Mouse (Mus musculus): ENCODE measurements around the gene Ablim1.

Gene Ablim1

DNA sequence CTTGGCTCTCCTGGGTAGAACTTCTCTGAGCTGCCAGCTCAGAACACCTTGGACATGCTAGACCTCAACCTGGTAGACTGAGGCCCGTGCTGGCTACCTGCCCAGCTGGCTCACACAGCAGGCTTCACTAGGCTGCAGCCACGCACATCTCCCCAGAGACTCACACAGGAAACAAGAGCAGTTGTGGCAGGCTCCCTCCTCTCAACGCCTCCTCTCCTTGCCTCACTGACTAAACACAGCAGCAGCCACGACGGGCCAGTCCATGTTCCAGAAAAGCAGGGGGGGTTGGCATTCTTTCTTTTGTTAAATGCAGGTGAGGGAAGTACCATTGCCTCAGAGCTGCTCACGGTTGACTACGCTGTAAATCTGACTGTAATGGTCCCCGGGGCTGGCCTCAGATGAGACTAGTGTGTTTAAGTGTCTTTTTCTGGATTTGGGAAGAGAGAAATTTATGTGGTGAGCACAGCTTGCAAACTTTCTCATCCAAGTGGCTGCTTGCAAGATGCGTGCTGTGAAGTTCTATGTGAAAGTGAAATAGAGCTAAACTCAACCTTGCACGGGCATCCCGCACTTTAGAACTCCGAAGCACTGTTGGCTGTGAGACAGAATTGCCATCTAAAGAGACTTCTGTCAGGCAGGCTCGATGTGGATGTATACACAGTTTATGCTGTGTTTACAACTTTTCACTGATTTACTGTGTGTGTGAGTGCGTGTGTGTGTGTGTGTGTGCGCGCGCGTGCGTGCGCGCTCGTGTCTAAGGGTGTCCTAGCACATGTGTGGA lies 195.7 kb downstream of the Ablim1 start:
- peak; percentile 85 to 88 for DNase-seq

DNA sequence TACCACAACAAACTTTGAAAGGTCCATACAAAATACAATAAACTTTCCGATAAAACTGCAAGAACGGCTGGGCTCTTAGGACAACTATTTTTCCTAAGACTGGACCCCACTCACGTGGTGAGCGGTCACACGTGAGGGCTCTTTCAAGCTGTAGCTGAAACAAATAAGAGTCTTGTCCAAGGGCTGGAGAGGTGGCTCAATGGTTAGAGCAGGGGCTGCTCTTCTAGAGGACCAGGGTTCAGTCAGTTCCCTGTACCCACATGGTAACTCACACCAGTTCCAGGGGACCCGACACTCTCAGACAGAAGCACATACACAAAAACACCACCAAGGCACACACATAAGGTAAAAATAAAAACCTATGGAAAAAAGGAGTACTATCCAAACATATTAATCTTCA lies 197.0 kb downstream of the Ablim1 start:
- no peak for DNase-seq

DNA sequence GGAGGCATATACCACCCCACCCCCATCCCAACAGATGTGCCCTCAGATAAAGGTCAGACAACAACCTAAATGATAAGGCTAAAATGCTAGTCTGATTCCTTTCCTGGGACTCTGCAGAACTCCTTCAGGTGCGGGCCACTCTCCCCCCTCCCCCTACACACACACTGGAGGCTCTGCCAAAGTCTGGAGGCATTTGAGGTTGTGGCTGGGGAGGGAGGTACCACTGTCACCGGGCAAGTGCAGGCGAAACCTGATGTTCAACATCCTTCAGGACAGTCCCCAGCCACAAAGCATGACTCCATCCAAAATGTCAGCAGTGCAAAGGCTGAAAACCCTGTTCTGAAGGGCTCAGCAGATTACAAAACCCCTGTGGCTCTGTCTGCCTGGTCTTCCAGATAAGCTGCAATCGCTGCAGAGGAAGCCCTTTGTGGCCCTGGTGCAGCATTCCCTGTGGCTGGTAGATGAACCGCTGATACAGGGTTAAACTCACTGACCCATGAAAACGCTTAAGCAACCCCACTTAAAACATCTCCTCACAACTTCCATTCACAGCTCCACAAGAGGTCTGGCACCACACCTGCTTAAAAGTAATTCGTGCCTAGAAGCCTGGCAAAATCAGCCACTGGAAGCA lies 197.7 kb downstream of the Ablim1 start:
- DNase-seq = peak; percentile 66 to 76

DNA sequence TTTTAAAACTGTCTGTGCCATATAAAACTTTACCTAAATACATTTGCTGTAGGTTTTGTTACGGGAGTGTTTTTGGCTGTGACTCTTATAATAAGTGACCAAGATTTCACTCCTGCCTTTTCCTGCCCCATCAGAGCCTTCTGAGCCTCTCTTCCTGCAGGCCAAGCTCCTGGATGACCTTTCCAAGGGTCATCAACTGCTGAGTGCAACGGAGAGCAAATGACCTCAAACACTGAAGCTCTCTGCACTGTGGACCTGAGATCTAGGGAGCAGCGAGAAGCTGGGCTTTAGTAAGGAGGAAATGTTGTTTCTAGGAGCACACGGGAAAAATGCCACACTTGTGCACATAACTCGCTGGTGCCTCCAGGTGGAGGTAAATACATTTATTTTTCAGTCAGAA lies 199.0 kb downstream of the Ablim1 start:
- no peak for DNase-seq

DNA sequence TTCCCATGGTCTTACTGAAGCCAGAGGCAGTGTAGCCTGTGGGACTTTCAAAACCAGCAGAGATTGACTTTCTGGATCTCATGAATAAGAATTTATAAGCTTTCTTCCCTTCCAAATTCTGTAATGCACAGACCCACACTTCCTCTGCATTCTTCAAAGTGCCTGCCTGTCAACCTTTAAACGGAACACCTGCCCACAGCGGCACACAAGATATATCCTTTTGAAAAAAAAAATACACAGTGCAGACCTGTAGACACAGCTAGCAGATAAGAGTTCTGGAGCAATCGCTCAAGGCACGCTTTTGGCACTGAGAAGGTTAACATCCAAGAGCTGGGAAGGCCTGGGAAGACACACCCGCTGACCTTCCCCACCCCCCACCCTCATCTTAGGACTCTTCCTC lies 199.8 kb downstream of the Ablim1 start:
- no peak for DNase-seq

DNA sequence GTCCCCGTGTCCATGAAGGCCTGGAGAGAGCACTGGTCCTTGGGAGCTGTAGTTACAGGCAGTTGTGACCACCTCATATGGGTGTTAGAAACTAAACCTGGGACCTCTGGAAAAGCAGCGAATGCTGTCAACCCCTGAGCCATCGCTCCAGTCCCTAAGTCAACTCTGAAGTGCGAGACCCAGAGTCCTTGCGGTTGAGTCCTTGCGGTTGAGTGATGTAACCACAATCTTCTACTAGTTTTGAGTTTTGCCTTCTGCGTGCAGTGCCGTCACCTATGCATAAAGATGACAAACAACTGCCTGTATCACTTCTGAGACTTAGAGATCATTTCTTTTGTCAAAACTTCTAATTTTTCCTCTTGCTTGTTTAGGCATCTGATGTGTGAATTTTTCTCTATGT lies 200.7 kb downstream of the Ablim1 start:
- no peak for DNase-seq

DNA sequence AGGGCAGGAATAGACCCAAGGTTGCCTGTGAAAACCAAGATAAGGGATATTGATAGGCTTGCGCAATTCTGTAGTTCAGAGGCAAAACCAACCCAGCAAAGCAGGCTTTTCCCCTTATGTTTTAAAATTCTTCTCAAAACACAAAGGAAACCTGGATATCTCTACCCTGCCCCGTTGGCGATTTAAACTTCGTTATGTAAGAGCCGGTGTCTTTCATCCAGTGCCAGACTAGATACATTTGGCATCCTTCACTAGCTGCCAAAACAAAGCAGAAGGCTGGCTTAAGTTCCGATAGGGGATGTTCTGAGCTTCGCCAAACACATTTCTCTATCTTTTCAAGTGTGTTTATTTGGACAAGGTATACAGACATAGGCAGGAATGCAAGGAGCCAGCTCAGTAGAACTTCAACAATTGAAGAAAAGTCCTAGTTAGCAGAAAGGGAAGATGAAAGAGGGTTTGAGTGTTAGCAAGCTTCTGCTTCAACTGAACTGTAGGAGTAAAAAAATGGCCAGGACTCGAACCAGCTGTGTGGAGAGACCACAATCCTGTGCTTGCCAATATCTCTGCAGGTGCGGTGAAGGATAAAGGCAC lies 201.8 kb downstream of the Ablim1 start:
- DNase-seq = peak in 1 of 2 experiments; percentile 40

DNA sequence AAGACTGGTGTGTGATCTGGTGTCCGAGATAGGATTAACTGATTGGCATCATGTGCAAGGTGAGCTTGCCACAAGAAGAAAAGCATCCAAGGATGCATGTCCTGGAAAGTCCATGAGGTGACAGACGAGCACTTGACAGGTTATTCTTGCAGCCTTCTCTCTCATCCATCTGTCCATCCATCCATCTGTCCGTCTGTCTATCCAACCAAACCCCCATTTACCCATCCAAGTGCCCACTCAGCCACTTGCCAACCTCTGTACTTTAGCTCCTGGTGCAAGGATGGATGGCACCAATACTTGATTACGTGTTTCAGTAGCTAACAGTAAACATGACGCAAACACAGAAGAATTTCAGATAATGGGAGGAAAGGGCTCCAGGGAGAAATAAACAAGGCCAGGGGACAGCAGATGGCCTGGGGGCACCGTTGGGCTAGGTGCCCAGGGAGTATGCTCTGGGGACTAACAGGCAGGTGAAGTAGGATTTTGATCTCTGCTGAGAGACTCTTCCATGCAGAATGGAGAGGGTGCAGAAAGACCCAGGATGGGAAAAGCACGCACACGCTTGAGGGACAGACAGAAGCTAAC lies 202.4 kb downstream of the Ablim1 start:
- DNase-seq = no peak

DNA sequence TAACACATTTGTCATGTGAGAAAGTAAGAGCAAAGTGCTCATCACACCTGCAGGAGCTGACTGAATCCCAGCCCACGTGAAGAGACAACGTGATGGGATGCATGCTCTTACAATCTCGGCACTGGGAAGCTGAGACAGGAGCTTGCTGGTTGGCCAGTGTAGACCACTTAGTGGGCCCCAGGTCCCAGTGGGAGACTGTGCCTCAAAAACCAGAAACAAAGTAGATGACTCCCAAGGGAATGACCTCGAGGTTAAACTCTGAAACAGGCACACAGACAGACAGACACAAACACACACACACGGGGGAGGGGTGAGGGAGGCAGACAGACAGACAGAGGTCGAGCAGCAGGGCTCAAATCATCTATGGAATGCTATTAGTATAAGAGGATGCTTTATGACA lies 203.4 kb downstream of the Ablim1 start:
- DNase-seq = no peak

DNA sequence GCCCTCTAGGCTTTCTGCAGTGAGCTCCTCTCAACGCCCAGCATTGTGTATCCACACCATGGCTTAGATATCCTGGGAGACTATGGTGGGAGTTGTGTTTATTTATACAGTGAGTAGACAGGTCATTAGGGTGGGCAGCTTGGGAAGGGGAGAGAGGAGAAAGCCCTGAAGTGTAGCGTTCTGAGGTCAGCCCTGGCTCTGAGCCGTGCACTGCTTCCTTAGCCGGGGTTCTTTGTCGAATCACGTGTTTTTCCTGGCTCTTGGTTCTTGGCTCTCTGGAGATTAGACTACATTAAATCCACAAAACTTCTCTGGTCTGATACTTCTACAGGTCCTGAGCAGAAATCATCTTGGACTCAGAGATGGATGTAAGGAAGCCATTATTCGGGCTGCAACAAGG lies 205.1 kb downstream of the Ablim1 start:
- peak in 1 of 2 experiments; percentile 45 for DNase-seq

DNA sequence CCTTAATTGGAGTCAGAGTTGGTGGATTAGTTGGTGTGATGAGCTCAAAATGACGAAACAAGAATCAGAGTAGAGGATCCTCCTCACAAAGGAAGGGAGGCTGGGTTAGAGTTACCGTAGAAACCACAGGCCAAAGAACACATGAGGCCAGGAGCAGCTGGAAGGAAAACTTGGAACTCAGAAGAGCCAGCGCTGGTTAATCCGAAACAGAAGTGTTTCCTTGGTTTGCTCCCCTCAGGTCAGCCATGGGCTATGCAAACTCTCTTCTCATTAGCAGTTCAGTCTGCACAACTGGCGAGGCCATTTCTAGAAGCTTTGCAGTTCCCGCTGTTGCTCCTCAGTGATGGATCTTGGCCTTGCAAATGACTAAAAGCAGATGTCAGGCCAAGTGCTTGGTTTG lies 208.2 kb downstream of the Ablim1 start:
- no peak for DNase-seq

DNA sequence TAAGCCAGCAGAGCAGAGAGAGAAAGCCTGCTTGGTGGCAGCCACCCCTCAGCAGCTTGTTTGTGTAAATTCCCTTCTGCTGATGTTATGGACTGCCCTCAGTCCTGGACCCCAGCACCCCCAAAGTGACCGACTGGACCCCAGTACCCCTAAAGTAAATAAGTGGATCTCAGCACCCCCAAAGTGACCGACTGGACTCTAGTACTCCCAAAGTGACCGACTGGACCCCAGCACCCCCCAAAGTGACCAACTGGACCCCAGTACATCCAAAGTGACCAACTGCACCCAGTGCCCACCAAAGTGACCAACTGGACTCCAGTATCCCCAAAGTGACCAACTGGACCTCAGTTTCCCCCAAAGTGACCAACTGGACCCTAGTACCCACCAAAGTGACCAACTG lies 208.7 kb downstream of the Ablim1 start:
- DNase-seq = no peak

DNA sequence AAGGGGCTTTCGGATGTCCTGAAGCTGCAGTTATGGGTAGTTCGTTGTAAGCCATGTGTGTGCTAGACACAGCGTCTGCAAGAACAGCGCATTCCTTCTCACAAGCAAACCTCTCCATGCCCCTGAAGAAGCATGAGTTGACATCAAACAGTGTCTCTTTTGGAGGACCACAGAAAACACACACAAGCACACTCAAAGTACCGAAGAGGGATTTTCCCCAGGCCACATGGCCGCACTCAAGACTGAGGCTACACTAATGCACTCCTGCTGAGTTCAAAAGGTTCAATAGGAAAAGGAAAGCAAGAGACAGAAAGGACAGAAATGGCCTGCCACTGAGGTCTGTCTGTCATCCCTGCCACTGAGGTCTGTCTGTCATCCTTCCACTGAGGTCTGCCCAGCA lies 209.6 kb downstream of the Ablim1 start:
- peak; percentile 48 for DNase-seq

DNA sequence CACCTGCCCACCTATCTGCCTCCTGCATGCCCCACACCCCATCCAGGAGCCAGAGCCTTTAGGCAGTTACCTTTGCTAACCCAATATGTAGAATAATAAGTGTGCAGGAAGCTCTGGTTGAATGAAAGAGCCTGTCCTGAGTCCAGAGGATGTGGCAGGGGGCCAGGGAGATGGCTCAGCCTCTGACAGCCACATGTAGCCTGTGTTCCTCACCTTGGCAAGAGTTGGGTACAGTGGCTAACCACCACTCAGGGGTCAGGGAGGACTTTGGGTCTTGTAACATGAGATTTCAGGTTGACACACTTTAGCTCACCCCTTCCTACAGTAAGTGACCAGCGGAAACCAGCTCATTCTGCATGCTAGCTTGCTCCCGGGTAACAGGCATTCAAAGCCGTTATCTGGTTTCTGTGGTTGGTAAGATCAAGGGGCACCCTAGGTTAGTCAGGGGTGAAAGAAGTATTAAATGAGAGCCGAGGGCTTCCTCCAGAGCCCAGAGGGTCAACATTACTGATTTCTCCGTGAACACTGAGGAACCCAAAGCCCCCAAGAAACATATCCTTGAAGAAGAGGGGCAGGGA lies 210.5 kb downstream of the Ablim1 start:
- DNase-seq = no peak

DNA sequence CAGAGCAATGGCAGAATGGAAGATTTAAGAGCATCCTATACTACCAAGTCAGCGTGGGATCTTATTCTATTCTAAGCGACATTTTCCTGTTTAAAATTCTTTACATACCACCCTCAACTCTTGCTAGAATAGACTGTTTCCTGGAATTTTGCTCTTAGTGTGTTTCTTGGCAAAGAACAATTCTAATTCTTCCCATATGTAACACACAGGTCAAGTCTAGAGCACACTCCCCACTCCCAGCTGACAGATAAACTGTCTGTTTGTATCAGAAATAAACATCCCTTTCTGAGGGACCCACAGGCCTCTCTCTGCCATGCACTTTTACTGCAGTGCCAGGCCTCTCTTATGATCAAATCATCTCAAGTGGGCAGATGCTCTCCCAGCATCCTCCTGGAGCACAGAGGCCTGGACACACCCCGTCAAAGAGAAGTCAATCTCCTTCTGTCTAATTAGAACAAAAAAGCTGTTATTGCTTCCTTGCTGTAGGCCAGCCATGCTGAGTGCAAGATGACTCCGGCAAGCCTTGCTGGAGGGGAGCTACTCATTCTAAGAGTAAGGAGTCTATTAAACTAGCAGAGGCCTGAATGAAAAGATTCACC lies 211.3 kb downstream of the Ablim1 start:
- DNase-seq = peak in 1 of 2 experiments; percentile 44

DNA sequence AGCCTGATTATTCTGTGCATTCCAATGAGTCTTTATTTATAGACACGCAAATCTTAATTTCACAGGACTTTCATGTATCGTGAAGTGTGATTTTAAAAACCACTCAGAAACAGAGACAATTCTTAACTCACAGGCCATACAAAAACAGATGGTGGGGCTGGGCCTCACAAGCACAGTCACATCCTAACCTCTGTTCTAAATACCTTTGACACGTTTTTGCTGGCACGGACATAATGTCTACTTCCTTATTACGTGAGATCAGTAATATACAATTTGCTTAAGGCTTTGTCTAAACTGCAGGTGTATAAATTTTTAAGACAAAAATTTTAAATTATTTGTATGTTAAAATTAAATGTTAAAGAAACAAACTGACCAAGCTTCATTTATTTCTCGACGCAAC lies 212.7 kb downstream of the Ablim1 start:
- no peak for DNase-seq

DNA sequence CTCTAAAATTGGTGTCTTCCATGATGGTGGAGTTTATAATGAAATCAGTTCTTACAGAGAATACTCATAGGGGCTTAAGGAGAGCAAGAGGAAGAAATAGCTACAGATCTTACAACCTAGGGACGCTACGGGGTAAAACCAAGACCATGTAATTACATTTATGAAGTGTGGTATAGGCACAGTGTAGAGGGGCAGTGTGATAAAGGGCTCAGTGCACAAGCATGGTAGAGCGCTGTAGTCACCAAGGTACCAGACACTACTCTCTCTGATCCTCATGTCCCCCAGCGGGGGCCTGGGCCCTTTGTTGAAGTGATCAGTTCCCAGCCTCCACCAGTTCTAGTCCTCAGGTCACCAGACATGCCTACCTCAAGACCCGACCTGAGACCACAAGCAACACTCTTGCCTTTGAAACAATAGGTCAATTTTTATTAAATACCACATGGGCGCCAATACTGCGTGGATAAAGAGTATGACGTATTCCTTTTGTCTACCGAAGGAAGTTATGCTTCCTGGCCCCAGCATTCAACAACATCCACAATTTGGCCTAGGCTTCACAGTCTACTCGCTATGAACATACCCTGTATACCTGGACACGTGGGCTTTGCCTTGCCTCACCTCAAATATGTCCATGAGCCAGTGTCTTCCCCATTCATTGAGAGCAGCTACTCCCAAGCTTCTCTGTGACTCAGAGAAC lies 213.8 kb downstream of the Ablim1 start:
- DNase-seq = no peak

DNA sequence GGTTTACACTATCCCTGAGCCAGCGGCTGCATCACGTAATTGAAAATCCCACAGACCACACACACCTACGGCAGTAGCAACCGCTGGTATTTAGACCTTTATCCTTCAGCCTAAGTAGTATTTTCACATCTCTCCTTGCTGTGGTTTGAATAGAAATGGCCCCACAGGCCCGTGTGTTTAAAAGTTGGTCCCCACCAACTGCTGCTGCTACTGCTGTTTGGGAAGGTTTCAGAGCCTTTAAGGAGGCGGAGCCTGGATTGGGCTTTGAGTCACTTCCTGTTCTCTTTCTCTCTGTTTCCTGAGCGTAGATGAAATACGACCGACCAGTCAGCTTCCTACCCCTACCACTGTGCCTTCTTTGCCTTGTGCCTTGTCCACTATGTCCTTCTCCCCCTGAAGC lies 214.7 kb downstream of the Ablim1 start:
- DNase-seq = peak in 1 of 2 experiments; percentile 40

DNA sequence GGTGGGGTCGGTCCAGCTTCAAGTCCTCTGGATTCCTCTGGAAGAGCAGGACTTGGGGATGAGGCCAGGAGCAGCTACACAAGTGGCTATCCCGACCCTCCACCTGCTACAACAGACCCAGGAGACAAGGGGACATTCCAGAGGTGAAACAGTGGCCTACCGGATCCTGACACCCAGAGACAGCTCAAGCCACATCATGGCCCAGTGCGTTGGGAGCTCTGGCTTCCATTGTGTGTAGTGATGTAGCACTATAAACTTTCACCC lies 215.7 kb downstream of the Ablim1 start:
- no peak for DNase-seq

DNA sequence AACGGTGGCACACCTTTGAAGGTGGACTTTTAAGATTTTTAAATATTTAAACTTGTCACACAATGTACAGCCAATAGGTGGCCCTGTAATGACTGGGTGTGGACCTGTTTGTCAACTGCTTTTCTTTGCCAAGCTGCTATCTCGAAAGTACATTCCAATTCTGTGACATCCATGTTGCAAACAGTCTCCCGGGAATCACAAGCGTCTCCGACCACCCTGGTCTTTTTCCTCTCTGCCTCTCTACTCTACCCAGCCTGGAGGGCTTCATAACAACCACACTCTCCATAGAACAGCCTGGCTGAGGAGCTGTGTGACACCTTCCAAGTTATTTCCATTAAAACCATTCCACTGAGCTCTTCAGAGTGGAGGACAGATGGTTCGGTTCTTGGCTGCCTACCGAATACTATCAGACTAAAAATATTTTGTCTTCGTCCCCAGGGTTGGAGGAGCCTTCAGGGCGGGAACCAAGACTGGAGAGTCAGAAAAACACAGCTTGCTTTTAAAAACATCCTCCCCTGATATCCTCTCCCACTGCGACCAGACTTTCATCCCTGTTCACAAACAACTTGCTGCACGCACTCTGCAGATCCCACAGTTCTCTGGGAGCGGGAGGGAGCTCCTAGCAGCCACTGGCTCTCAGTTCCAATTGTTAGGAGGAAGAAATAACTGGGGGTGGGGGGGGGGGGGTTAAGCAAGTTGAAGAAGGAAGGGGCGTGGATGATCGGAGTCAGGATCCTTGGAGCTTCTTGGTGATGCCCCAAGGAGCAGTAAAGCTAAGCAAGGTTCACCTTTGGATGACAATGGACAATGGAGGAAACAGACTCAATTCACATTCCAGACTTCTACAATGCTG lies 216.3 kb downstream of the Ablim1 start:
- peak; percentile 64 to 81 for DNase-seq

DNA sequence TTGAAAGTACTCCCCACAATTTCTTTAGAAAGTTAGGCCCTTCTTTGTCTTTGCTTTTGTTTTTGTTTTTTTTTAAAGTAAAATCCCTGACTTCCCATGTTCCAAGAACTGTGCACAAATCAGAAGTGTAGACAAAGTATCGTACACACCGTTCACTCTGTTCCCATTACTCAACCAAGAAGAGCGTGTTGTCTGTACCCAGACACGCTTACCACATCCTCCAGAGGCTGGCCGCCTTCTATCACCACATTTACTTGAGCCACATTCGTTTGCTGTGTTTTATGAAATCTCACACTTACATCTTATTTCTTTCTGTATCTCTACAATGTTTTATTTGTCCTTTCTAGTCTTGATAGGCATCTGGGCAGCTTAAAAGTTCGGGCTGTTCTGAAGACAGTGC lies 219.4 kb downstream of the Ablim1 start:
- no peak for DNase-seq

DNA sequence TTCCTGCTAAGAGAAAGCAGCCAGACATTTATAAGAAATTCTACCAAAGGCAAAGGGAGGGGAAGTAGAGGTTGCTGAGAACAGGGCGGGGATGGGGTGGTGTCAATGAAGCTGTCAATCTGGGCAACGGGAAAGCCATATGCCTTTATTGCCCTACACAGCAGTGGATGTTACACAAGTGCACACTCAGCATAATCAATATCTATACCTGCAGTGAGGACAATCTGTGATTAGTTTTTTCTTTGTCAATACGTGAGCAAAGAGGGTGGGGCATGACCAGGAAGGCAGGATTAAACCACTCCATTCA lies 221.1 kb downstream of the Ablim1 start:
- DNase-seq = no peak
